Mouse (Mus musculus): ENCODE results near the gene Zbtb16. TPM values are rescaled to one million over a fixed set of nuclear protein-coding genes. Genes with fewer than 3 reads are reported as not detected.

The Zbtb16 gene
- total and polyA plus RNA-seq, 3 experiments, result 0.34 to 3.0 (median 0.90) TPM

GRCm38 (mm10) chr9:48649098-48649766 is 186.8 kb downstream of the Zbtb16 start:
- Histone ChIP-seq H3K36me3 (replicated peaks in 1 of 2; ENCODE audit: control insufficient read depth in 1 of 2, insufficient read depth in 1 of 2, low read length in 1 of 2) (no peaks in the 10 kb centered on the region), H3K27me3 (replicated peaks) (no peaks in the 10 kb centered on the region), H3K9ac (ENCODE audit: insufficient read depth, low read depth) (0 out of 2 replicates have a peak overlapping the region, but pooled peaks have one; percentile 36), H3K4me3 (replicated peaks in 1 of 3; ENCODE audit: low read depth in 2 of 3, low read length in 2 of 3, poor library complexity in 1 of 3) (no peak overlapping the region), H3K27ac (ENCODE audit: insufficient read depth, low read depth) (no peak overlapping the region), H3K4me2 (ENCODE audit: insufficient read depth, low read depth, poor library complexity, severe bottlenecking) (peak overlapping the region; percentile 12; the same call in 1 of the 2 replicates), H3K9me3 (replicated peaks; ENCODE audit: low read length) (peaks cover 8% of the 10 kb centered on the region), H3K79me2 (replicated peaks; ENCODE audit: control insufficient read depth, extremely low read depth, insufficient read depth, poor library complexity, severe bottlenecking) (no peaks in the 10 kb centered on the region), H3K4me1 (ENCODE audit: control insufficient read depth in 1 of 2, insufficient read depth in 2 of 2) (peaks cover 0 to 11% of the 10 kb centered on the region in 2 experiments; a peak in 2 of 4 replicates)
- in situ Hi-C loops (cut with MboI; ENCODE audit: low pct_ligation_motif_present, low pct_unique_long_range_greater_than_20kb, low sequenced_read_pairs) (loop anchor here (5.0 to 25.0 kb wide), 3 partner anchors 213 to 838 kb away; partner anchors contain the start of gene Ttc12), dilution Hi-C loops (cut with MboI; ENCODE audit: extremely low pct_ligation_motif_present, extremely low pct_unique_long_range_greater_than_20kb, low sequenced_read_pairs) (no loop called here)
- no peak for DNase-seq (ENCODE audit: extremely low read depth)
- no peak for TF ChIP-seq NELFE (IDR thresholded peaks at IDR 0.05; ENCODE audit: low read depth, low read length)
- no peak for TF ChIP-seq NRF1 (IDR thresholded peaks at IDR 0.05; ENCODE audit: low read depth, low read length)
- TF ChIP-seq ELF1 (IDR thresholded peaks at IDR 0.05; ENCODE audit: low read depth, low read length), result no peak
- peak; percentile 28; the same call in 1 of the 2 replicates for TF ChIP-seq SMC3 (IDR thresholded peaks at IDR 0.05; ENCODE audit: low read depth, low read length)
- peak; percentile 30; the same call in 1 of the 2 replicates for TF ChIP-seq TCF12 (IDR thresholded peaks at IDR 0.05; ENCODE audit: low read depth, low read length)
- TF ChIP-seq TBP (conservative IDR thresholded peaks at IDR 0.05; ENCODE audit: low read depth, low read length), result no peak
- TF ChIP-seq MYC (IDR thresholded peaks at IDR 0.05; ENCODE audit: low read depth, low read length), result no peak
- TF ChIP-seq CHD2 (IDR thresholded peaks at IDR 0.05; ENCODE audit: low read length), result peak; percentile 56
- TF ChIP-seq IRF4 (IDR thresholded peaks at IDR 0.05; ENCODE audit: low read depth, low read length), result peak; percentile 47; the same call in 1 of the 2 replicates
- no peak for TF ChIP-seq CHD1 (IDR thresholded peaks at IDR 0.05; ENCODE audit: low read depth, low read length)
- no peak for TF ChIP-seq ZKSCAN1 (IDR thresholded peaks at IDR 0.05; ENCODE audit: borderline replicate concordance, low read depth, low read length)
- TF ChIP-seq BHLHE40 (IDR thresholded peaks at IDR 0.05; ENCODE audit: low read depth, low read length), result no peak
- peak; percentile 38; the same call in 1 of the 2 replicates for TF ChIP-seq MAZ (IDR thresholded peaks at IDR 0.05; ENCODE audit: low read depth, low read length)
- TF ChIP-seq KAT2A (IDR thresholded peaks at IDR 0.05; ENCODE audit: insufficient replicate concordance, low read length), result no peak
- TF ChIP-seq HCFC1 (IDR thresholded peaks at IDR 0.05; ENCODE audit: low read depth, low read length), result no peak

DNA sequence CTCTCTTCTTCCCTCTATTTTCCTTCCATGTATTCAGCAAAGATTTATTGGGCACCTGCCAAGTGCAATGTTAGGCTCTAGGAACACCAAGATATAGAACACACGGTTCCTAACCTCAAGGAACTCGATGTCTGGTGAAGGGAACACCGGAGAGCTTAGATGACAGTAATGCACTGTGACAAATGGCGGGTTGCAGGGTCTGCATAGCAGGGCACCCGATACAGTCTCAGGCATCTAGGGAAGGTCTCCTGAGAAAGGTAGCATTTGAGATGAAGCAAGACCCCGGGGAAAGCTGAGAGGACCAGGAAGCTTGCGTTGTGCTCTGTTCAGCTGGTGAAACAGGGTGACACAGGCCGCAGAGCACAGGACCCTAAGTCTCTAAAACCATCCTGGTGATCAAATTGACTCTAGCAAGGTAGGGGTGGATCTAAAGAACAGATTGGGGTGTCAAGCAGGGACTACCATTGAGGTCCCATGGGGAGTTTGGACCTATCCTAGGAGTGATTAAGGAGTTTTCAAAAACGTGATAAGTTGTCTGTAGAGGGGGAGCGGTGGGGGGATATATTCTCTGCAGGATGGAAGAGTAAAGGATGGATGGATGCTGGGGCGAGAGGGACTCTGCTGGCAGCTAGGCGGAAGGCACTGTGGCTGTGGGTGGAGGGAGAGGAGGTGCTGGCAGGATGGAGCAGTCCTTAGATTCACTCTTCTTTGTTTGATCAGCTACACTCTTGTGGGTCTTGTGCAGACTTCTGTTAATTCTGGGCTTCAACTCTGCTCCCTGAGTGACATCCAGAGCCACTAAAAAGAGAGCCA is 187.5 kb downstream of the Zbtb16 start:
- in situ Hi-C loops (cut with MboI; ENCODE audit: low pct_ligation_motif_present, low pct_unique_long_range_greater_than_20kb, low sequenced_read_pairs), result loop anchor here (5.0 to 25.0 kb wide), 3 partner anchors 214 to 839 kb away; partner anchors contain the start of gene Ttc12

More for the DNA sequence above, 187.5 kb downstream of the Zbtb16 start:
- H3K27ac ChIP-seq (ENCODE audit: insufficient read depth, low read depth), result no peak overlapping the region
- TF ChIP-seq IRF4 (IDR thresholded peaks at IDR 0.05; ENCODE audit: low read depth, low read length) (no peak), CTCF (conservative IDR thresholded peaks at IDR 0.05 in 1 of 2, IDR thresholded peaks at IDR 0.05 in 1 of 2; ENCODE audit: low read depth in 2 of 2, low read length in 2 of 2) (no peak), RCOR1 (conservative IDR thresholded peaks at IDR 0.05; ENCODE audit: low read depth, low read length) (no peak), POLR2AphosphoS2 (IDR thresholded peaks at IDR 0.05; ENCODE audit: low read depth, low read length) (no peak), JUND (conservative IDR thresholded peaks at IDR 0.05; ENCODE audit: low read depth, low read length) (no peak), ZKSCAN1 (IDR thresholded peaks at IDR 0.05; ENCODE audit: borderline replicate concordance, low read depth, low read length) (no peak), TCF12 (IDR thresholded peaks at IDR 0.05; ENCODE audit: low read depth, low read length) (no peak), CHD2 (IDR thresholded peaks at IDR 0.05; ENCODE audit: low read length) (no peak), SMC3 (IDR thresholded peaks at IDR 0.05; ENCODE audit: low read depth, low read length) (no peak), BHLHE40 (IDR thresholded peaks at IDR 0.05; ENCODE audit: low read depth, low read length) (no peak), ETS1 (conservative IDR thresholded peaks at IDR 0.05; ENCODE audit: low read depth, low read length) (no peak), MAZ (IDR thresholded peaks at IDR 0.05; ENCODE audit: low read depth, low read length) (no peak), NELFE (IDR thresholded peaks at IDR 0.05; ENCODE audit: low read depth, low read length) (no peak), MYC (IDR thresholded peaks at IDR 0.05; ENCODE audit: low read depth, low read length) (no peak), ZNF384 (IDR thresholded peaks at IDR 0.05; ENCODE audit: low read depth, low read length) (no peak), KAT2A (IDR thresholded peaks at IDR 0.05; ENCODE audit: insufficient replicate concordance, low read length) (no peak), PAX5 (IDR thresholded peaks at IDR 0.05; ENCODE audit: low read length) (no peak)
- DNase-seq (ENCODE audit: extremely low read depth), result no peak
- no peak overlapping the region for H3K4me2 ChIP-seq (ENCODE audit: insufficient read depth, low read depth, poor library complexity, severe bottlenecking)
- H3K9me3 ChIP-seq (replicated peaks; ENCODE audit: low read length), result peaks cover 12% of the 10 kb centered on the region
- dilution Hi-C loops (cut with MboI; ENCODE audit: extremely low pct_ligation_motif_present, extremely low pct_unique_long_range_greater_than_20kb, low sequenced_read_pairs), result no loop called here
- no peak overlapping the region for H3K4me3 ChIP-seq (replicated peaks in 1 of 3; ENCODE audit: low read depth in 2 of 3, low read length in 2 of 3, poor library complexity in 1 of 3)
- no peaks in the 10 kb centered on the region for H3K27me3 ChIP-seq (replicated peaks)
- peaks cover 0 to 10% of the 10 kb centered on the region in 2 experiments; a peak in 2 of 4 replicates for H3K4me1 ChIP-seq (ENCODE audit: control insufficient read depth in 1 of 2, insufficient read depth in 2 of 2)
- no peak overlapping the region for H3K9ac ChIP-seq (ENCODE audit: insufficient read depth, low read depth)
- H3K79me2 ChIP-seq (replicated peaks; ENCODE audit: control insufficient read depth, extremely low read depth, insufficient read depth, poor library complexity, severe bottlenecking), result no peaks in the 10 kb centered on the region
- no peaks in the 10 kb centered on the region for H3K36me3 ChIP-seq (replicated peaks in 1 of 2; ENCODE audit: control insufficient read depth in 1 of 2, insufficient read depth in 1 of 2, low read length in 1 of 2)
